7 mouse cellular contexts compared by ENCODE assay signal in the genomic region with DNA sequence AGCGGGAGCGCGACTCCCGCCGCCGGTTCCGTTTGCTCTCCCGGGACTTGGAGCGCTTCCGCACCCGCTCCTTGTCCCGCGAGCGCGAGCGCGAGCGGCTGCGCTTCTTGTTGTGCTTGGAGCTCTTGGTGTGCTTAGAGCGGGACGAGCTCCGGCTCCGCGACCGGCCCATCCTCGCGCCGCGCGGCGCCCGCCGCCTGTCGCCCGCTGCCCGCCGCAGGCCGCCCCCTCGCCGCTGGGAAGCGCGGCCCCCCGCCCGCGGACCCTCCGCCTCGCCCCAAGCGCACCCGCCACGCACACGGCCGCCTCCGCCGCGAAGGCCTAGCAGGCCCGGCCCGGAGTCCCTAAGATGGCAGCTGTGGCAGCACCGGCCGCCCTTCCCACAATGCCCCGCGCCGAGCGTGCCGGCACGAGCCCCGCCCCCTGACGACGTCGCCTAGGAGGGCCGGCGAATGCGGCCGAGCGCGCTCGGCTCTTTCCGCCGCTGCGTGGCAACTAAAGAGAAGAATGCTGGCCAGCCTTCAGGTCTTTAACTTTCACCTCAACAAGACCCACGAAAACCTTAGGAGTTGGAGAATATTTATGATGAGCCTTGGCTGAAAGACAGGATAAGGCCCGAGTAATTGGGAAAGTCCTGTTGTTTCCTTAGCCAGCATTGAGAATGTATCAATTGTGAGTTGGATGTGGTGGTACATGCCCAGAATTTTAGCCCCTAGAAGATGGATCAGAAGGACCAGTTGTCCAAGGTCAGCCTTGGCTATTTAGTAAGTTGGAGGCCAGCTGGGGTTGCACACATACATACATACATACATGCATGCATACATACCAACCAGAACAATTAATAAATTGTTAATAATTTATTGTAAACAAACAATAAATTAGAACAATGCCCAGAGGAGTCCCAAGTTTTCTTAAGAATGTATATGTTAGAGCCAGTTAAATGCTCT. TPM values are rescaled to one million over a fixed set of nuclear protein-coding genes. Genes with fewer than 3 reads are reported as not detected.
A peak's percentile ranks its signal among the peaks of the same experiment; 100 is the strongest.
DNase-seq lines count a peak whose midpoint lies in the region; ATAC-seq and TF ChIP-seq lines count a peak whose summit lies in the region.

A gene (minus strand): TSS at position 376 of the 947 bp plus-strand sequence.

- H3K36me3 ChIP-seq in embryonic facial prominence, embryonic 12.5 days: no peaks in the 10 kb centered on the region
- no peaks in the 10 kb centered on the region for H3K36me3 ChIP-seq in kidney, adult 2 months (ENCODE audit: control insufficient read depth, insufficient read depth, low read length)
- H3K36me3 ChIP-seq in limb, embryonic 12.5 days: peaks cover 4% of the 10 kb centered on the region; the same call in 1 of the 2 replicates
- no peaks in the 10 kb centered on the region for H3K36me3 ChIP-seq in midbrain, embryonic 15.5 days (replicated peaks)
- H3K36me3 ChIP-seq in spleen, adult 2 months (ENCODE audit: control insufficient read depth, insufficient read depth, low read length): no peaks in the 10 kb centered on the region

- no peak for TF ChIP-seq CTCF in kidney, adult 2 months (conservative IDR thresholded peaks at IDR 0.05; ENCODE audit: insufficient read depth, insufficient read length, low read depth, low read length)
- no peak for TF ChIP-seq CTCF in spleen, adult 2 months (IDR thresholded peaks at IDR 0.05; ENCODE audit: extremely low read depth, insufficient read depth, insufficient read length, insufficient replicate concordance)

- no peaks in the 10 kb centered on the region for H3K9me3 ChIP-seq in embryonic facial prominence, embryonic 12.5 days
- H3K9me3 ChIP-seq in limb, embryonic 12.5 days: no peaks in the 10 kb centered on the region
- H3K9me3 ChIP-seq in midbrain, embryonic 15.5 days: no peaks in the 10 kb centered on the region

- H3K27me3 ChIP-seq in embryonic facial prominence, embryonic 12.5 days: no peaks in the 10 kb centered on the region
- no peaks in the 10 kb centered on the region for H3K27me3 ChIP-seq in kidney, adult 2 months (replicated peaks; ENCODE audit: control insufficient read depth, insufficient read depth, low read length)
- no peaks in the 10 kb centered on the region for H3K27me3 ChIP-seq in limb, embryonic 12.5 days
- no peaks in the 10 kb centered on the region for H3K27me3 ChIP-seq in midbrain, embryonic 15.5 days (replicated peaks)
- H3K27me3 ChIP-seq in spleen, adult 2 months (ENCODE audit: control insufficient read depth, insufficient read depth, low read length): no peaks in the 10 kb centered on the region

- H3K4me1 ChIP-seq in embryonic facial prominence, embryonic 12.5 days: peaks cover 29% of the 10 kb centered on the region
- peaks cover 14% of the 10 kb centered on the region for H3K4me1 ChIP-seq in kidney, adult 2 months (ENCODE audit: control insufficient read depth, insufficient read depth, low read length)
- H3K4me1 ChIP-seq in limb, embryonic 12.5 days (replicated peaks): peaks cover 37% of the 10 kb centered on the region
- peaks cover 41% of the 10 kb centered on the region for H3K4me1 ChIP-seq in midbrain, embryonic 15.5 days
- peaks cover 15% of the 10 kb centered on the region for H3K4me1 ChIP-seq in spleen, adult 2 months (ENCODE audit: control insufficient read depth, insufficient read depth, insufficient read length)

- peak within 1 kb of the TSS; percentile 88 for H3K4me3 ChIP-seq in embryonic facial prominence, embryonic 12.5 days
- H3K4me3 ChIP-seq in kidney, adult 2 months (ENCODE audit: insufficient read depth, low read depth, low read length): peak within 1 kb of the TSS; percentile 71
- peak within 1 kb of the TSS; percentile 86 for H3K4me3 ChIP-seq in limb, embryonic 12.5 days (replicated peaks)
- peak within 1 kb of the TSS; percentile 87 for H3K4me3 ChIP-seq in midbrain, embryonic 15.5 days
- H3K4me3 ChIP-seq in spleen, adult 2 months (ENCODE audit: extremely low read depth, insufficient read depth, insufficient read length): peak within 1 kb of the TSS; percentile 100

- peak; percentile 99 for DNase-seq in adrenal gland, postnatal 25 days
- peak; percentile 97 for DNase-seq in heart, adult 18-20 months
- peak; percentile 98 for DNase-seq in kidney, adult 2 months
- DNase-seq in spleen, adult 2 months (ENCODE audit: low read depth in 1 of 2, low spot score in 2 of 2): peak; percentile 81 to 97

- H3K9ac ChIP-seq in embryonic facial prominence, embryonic 12.5 days: peak within 1 kb of the TSS; percentile 99
- peak within 1 kb of the TSS; percentile 98 for H3K9ac ChIP-seq in limb, embryonic 12.5 days (replicated peaks)
- H3K9ac ChIP-seq in midbrain, embryonic 15.5 days: peak within 1 kb of the TSS; percentile 99

- no peak for TF ChIP-seq POLR2A in kidney, adult 2 months (IDR thresholded peaks at IDR 0.05; ENCODE audit: low read depth, low read length)
- TF ChIP-seq POLR2A in spleen, adult 2 months (IDR thresholded peaks at IDR 0.05; ENCODE audit: low read depth, low read length): peak; percentile 79

- WGBS in embryonic facial prominence, embryonic 12.5 days: 1% methylated on average over 53 of the region's 81 CpGs
- WGBS in kidney, adult 2 months: under 1% methylated on average over 81 of the region's 81 CpGs
- 0% methylated on average over 80 of the region's 81 CpGs for WGBS in limb, embryonic 12.5 days
- WGBS in midbrain, embryonic 15.5 days: under 1% methylated on average over 70 of the region's 81 CpGs
- WGBS in spleen, adult 2 months: under 1% methylated on average over 81 of the region's 81 CpGs

- H3K27ac ChIP-seq in embryonic facial prominence, embryonic 12.5 days: peak within 1 kb of the TSS; percentile 98
- peak within 1 kb of the TSS; percentile 72 for H3K27ac ChIP-seq in kidney, adult 2 months (ENCODE audit: insufficient read depth, low read depth, low read length)
- peak within 1 kb of the TSS; percentile 97 for H3K27ac ChIP-seq in limb, embryonic 12.5 days
- peak within 1 kb of the TSS; percentile 97 for H3K27ac ChIP-seq in midbrain, embryonic 15.5 days
- peak within 1 kb of the TSS; percentile 91 for H3K27ac ChIP-seq in spleen, adult 2 months (ENCODE audit: insufficient read depth, low read length)

- peak; percentile 86 for ATAC-seq in embryonic facial prominence, embryonic 12.5 days (ENCODE audit: insufficient number of reproducible peaks, insufficient read depth, low FRiP score, low TSS enrichment)
- peak; percentile 93 for ATAC-seq in limb, embryonic 12.5 days (ENCODE audit: insufficient number of reproducible peaks, insufficient read depth, low FRiP score, low TSS enrichment, low read depth)
- peak; percentile 97 for ATAC-seq in midbrain, embryonic 15.5 days (replicated peaks)

- H3K4me2 ChIP-seq in embryonic facial prominence, embryonic 12.5 days (replicated peaks): peak within 1 kb of the TSS; percentile 64
- H3K4me2 ChIP-seq in limb, embryonic 12.5 days: peak within 1 kb of the TSS; percentile 65
- peak within 1 kb of the TSS; percentile 66 for H3K4me2 ChIP-seq in midbrain, embryonic 15.5 days

RNA-seq across cellular contexts. Expression of the gene that starts here (rescaled TPM):
- total RNA-seq in adrenal gland, postnatal 25 days (2021): 96.4 and 106 TPM in 2 replicates
- 209 and 217 TPM in 2 replicates for polyA plus RNA-seq in embryonic facial prominence, embryonic 12.5 days (2016; fragmentation: Nextera tagmentation; extraction: Ambion mirVana)
- total RNA-seq in heart, adult 18-20 months (2021): 10 to 100 TPM; 21.2 to 32.0 TPM
- 16.0 and 20.5 TPM in 2 replicates for polyA plus RNA-seq in kidney, adult 2 months (2012; rRNA removed)
- 211 and 212 TPM in 2 replicates for polyA plus RNA-seq in limb, embryonic 12.5 days (2016; fragmentation: Nextera tagmentation; extraction: Ambion mirVana)
- polyA plus RNA-seq in midbrain, embryonic 15.5 days (2015; fragmentation: Nextera tagmentation; extraction: Ambion mirVana): 158 and 183 TPM in 2 replicates
- 20.7 and 22.4 TPM in 2 replicates for polyA plus RNA-seq in spleen, adult 2 months (2012; rRNA removed)

Comparison
In these comparisons a context has a peak if more than half of its experiments do, and no peak if none do; other contexts are left out.
1. Peak in every context shown above with its lines: DNase-seq, ATAC-seq, H3K4me3 ChIP-seq and H3K27ac ChIP-seq.